Mouse (Mus musculus): ENCODE results near the gene Slf1. TPM values are rescaled to one million over a fixed set of nuclear protein-coding genes. Genes with fewer than 3 reads are reported as not detected.

Slf1 gene
- 27.9 and 31.8 TPM in 2 replicates for polyA plus RNA-seq (2014; fragmentation: Nextera tagmentation; extraction: Ambion mirVana)

- H3K9ac ChIP-seq (ENCODE audit: low read depth, low read length) = peak within 1 kb of the TSS; percentile 90
- H3K4me3 ChIP-seq (ENCODE audit: low read depth, low read length) = peak within 1 kb of the TSS; percentile 97
- H3K36me3 ChIP-seq (ENCODE audit: control insufficient read depth, insufficient read depth, low read length) = no peaks in the 10 kb centered on the region
- H3K27ac ChIP-seq (ENCODE audit: low read depth, low read length) = peak within 1 kb of the TSS; percentile 91
- no peaks in the 10 kb centered on the region for H3K27me3 ChIP-seq (ENCODE audit: control insufficient read depth, insufficient read depth, low read length)
- H3K4me1 ChIP-seq (ENCODE audit: control insufficient read depth, insufficient read depth, low read length) = no peaks in the 10 kb centered on the region
- peak within 1 kb of the TSS; percentile 71 for H3K4me2 ChIP-seq
- under 1% methylated on average over 65 of the region's 65 CpGs for WGBS (ENCODE audit: insufficient replicate concordance)
- ATAC-seq (replicated peaks; ENCODE audit: insufficient number of reproducible peaks, low FRiP score, low TSS enrichment) = peak; percentile 92
- no peaks in the 10 kb centered on the region for H3K9me3 ChIP-seq (replicated peaks; ENCODE audit: control insufficient read depth, low read length)
These were observed at the start of gene Slf1, which contains the start of gene 2210408I21Rik for GRCm38 (mm10) chr13:77134931-77135620. Gene Slf1, minus strand, starts transcription at chr13:77135473. Gene 2210408I21Rik, plus strand, starts transcription at chr13:77135540.

DNA sequence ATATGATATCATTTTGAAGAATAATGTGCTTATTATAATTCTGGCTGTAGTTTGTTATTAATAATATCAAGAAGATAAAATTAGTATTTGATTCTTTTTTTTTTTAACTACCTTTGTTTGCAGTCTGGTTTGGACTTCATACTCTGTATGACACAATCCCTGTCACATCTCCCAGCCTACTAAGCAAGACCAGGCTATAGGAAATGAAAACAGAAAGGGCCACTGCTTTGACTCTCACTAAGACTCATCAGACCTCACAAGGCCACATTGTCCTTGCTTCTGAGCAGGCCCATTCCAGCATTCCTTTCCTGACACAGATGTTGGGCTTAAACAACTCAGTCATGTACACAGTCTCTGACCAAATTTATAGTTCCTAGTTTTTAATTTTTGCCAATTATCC is 42.7 kb upstream of the Slf1 start:
- ATAC-seq (replicated peaks; ENCODE audit: insufficient number of reproducible peaks, low FRiP score, low TSS enrichment) = no peak
- no peak overlapping the region for H3K4me3 ChIP-seq (ENCODE audit: low read depth, low read length)
- H3K27me3 ChIP-seq (ENCODE audit: control insufficient read depth, insufficient read depth, low read length) = no peaks in the 10 kb centered on the region
- H3K27ac ChIP-seq (ENCODE audit: low read depth, low read length) = no peak overlapping the region
- H3K4me2 ChIP-seq = no peak overlapping the region
- no peaks in the 10 kb centered on the region for H3K36me3 ChIP-seq (ENCODE audit: control insufficient read depth, insufficient read depth, low read length)
- H3K9ac ChIP-seq (ENCODE audit: low read depth, low read length) = no peak overlapping the region
- H3K9me3 ChIP-seq (replicated peaks; ENCODE audit: control insufficient read depth, low read length) = no peaks in the 10 kb centered on the region
- H3K4me1 ChIP-seq (ENCODE audit: control insufficient read depth, insufficient read depth, low read length) = no peaks in the 10 kb centered on the region

- H3K27me3 ChIP-seq (ENCODE audit: control insufficient read depth, insufficient read depth, low read length) = no peaks in the 10 kb centered on the region
- H3K9me3 ChIP-seq (replicated peaks; ENCODE audit: control insufficient read depth, low read length) = no peaks in the 10 kb centered on the region
- H3K4me3 ChIP-seq (ENCODE audit: low read depth, low read length) = no peak overlapping the region
- no peak overlapping the region for H3K27ac ChIP-seq (ENCODE audit: low read depth, low read length)
- no peaks in the 10 kb centered on the region for H3K36me3 ChIP-seq (ENCODE audit: control insufficient read depth, insufficient read depth, low read length)
- no peak overlapping the region for H3K4me2 ChIP-seq
- no peak overlapping the region for H3K9ac ChIP-seq (ENCODE audit: low read depth, low read length)
- ATAC-seq (replicated peaks; ENCODE audit: insufficient number of reproducible peaks, low FRiP score, low TSS enrichment) = no peak
- no peaks in the 10 kb centered on the region for H3K4me1 ChIP-seq (ENCODE audit: control insufficient read depth, insufficient read depth, low read length)
- WGBS (ENCODE audit: insufficient replicate concordance) = 85% methylated on average over 2 of the region's 2 CpGs
These were observed 5.6 kb upstream of the Slf1 start for GRCm38 (mm10) chr13:77140890-77141289.

GRCm38 (mm10) chr13:77135621-77135981 is 328 bp upstream of the Slf1 start:
- H3K36me3 ChIP-seq (ENCODE audit: control insufficient read depth, insufficient read depth, low read length) = no peaks in the 10 kb centered on the region
- H3K4me3 ChIP-seq (ENCODE audit: low read depth, low read length) = peak overlapping the region; percentile 97
- ATAC-seq (replicated peaks; ENCODE audit: insufficient number of reproducible peaks, low FRiP score, low TSS enrichment) = peak; percentile 55
- H3K4me1 ChIP-seq (ENCODE audit: control insufficient read depth, insufficient read depth, low read length) = no peaks in the 10 kb centered on the region
- no peaks in the 10 kb centered on the region for H3K27me3 ChIP-seq (ENCODE audit: control insufficient read depth, insufficient read depth, low read length)
- H3K9ac ChIP-seq (ENCODE audit: low read depth, low read length) = peak overlapping the region; percentile 90
- no peak overlapping the region for H3K27ac ChIP-seq (ENCODE audit: low read depth, low read length)
- H3K9me3 ChIP-seq (replicated peaks; ENCODE audit: control insufficient read depth, low read length) = no peaks in the 10 kb centered on the region
- H3K4me2 ChIP-seq = peak overlapping the region; percentile 71
- WGBS (ENCODE audit: insufficient replicate concordance) = under 1% methylated on average over 11 of the region's 11 CpGs

DNA sequence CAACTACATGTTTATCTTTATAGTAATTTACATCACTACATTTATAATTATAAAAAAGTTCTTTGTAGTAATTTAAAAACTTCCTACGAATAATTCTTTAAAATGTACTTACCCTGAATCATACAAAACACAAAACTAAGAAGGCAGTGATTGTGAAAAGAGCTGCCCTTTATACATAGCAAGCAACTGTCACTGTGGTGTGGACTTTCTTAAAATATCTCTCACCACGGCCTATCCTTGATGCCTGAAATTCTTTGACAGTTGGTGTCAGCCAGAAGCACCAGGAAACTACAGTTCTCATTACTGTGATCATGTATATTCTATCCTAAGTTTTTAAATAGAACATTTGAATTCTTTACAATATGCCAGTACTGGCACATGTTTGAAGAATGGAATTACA is 4.1 kb downstream of the Slf1 start:
- no peaks in the 10 kb centered on the region for H3K9me3 ChIP-seq (replicated peaks; ENCODE audit: control insufficient read depth, low read length)
- no peak overlapping the region for H3K27ac ChIP-seq (ENCODE audit: low read depth, low read length)
- no peaks in the 10 kb centered on the region for H3K36me3 ChIP-seq (ENCODE audit: control insufficient read depth, insufficient read depth, low read length)
- ATAC-seq (replicated peaks; ENCODE audit: insufficient number of reproducible peaks, low FRiP score, low TSS enrichment) = no peak
- H3K27me3 ChIP-seq (ENCODE audit: control insufficient read depth, insufficient read depth, low read length) = no peaks in the 10 kb centered on the region
- H3K4me1 ChIP-seq (ENCODE audit: control insufficient read depth, insufficient read depth, low read length) = no peaks in the 10 kb centered on the region
- H3K4me2 ChIP-seq = no peak overlapping the region
- no peak overlapping the region for H3K4me3 ChIP-seq (ENCODE audit: low read depth, low read length)
- no peak overlapping the region for H3K9ac ChIP-seq (ENCODE audit: low read depth, low read length)
- 60% methylated on average over 2 of the region's 2 CpGs for WGBS (ENCODE audit: insufficient replicate concordance)

DNA sequence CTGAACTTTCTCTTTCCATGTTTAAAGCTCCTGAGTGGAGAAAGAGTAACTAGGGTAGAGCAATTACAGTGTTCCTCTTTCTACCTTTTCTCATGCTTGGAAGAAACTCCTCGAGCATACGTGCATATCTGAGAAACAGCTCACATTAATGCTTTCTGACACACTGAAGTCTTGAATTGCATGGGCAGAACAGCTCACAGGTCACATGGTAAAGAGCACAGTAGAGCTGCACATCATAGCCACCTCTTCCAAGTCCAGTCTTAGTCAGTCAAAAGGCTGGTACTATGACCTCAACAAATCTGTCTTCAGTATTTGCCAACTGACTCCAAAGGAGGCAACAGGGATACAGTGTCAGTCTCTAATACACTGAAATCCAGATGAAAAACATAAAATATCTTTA is 7.0 kb downstream of the Slf1 start:
- H3K27ac ChIP-seq (ENCODE audit: low read depth, low read length) = no peak overlapping the region
- no peak overlapping the region for H3K4me2 ChIP-seq
- H3K27me3 ChIP-seq (ENCODE audit: control insufficient read depth, insufficient read depth, low read length) = no peaks in the 10 kb centered on the region
- H3K9me3 ChIP-seq (replicated peaks; ENCODE audit: control insufficient read depth, low read length) = no peaks in the 10 kb centered on the region
- ATAC-seq (replicated peaks; ENCODE audit: insufficient number of reproducible peaks, low FRiP score, low TSS enrichment) = no peak
- no peak overlapping the region for H3K4me3 ChIP-seq (ENCODE audit: low read depth, low read length)
- no peak overlapping the region for H3K9ac ChIP-seq (ENCODE audit: low read depth, low read length)
- 88% methylated on average over 2 of the region's 2 CpGs for WGBS (ENCODE audit: insufficient replicate concordance)
- no peaks in the 10 kb centered on the region for H3K36me3 ChIP-seq (ENCODE audit: control insufficient read depth, insufficient read depth, low read length)
- H3K4me1 ChIP-seq (ENCODE audit: control insufficient read depth, insufficient read depth, low read length) = no peaks in the 10 kb centered on the region

DNA sequence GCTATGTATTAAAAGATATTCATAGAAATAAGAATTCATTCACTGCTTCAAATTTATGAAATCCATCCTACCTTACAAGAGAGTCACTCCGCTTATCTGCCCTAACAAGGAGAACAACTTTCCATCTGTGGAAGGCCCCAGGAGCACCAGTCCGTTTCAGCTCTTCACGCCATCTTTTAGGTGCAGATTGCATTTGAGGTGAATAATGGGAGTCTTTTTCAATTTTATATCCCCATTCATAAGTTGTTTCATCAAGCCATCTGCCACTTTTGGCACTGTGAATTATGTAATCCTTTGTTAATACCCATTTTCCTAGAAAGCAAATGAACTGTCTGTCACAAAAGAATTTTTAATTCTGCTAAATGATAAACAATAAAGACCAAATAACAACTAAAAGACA is 10.1 kb downstream of the Slf1 start:
- H3K4me3 ChIP-seq (ENCODE audit: low read depth, low read length) = no peak overlapping the region
- 85% methylated on average over 3 of the region's 3 CpGs for WGBS (ENCODE audit: insufficient replicate concordance)
- H3K9me3 ChIP-seq (replicated peaks; ENCODE audit: control insufficient read depth, low read length) = no peaks in the 10 kb centered on the region
- no peaks in the 10 kb centered on the region for H3K27me3 ChIP-seq (ENCODE audit: control insufficient read depth, insufficient read depth, low read length)
- ATAC-seq (replicated peaks; ENCODE audit: insufficient number of reproducible peaks, low FRiP score, low TSS enrichment) = no peak
- H3K4me1 ChIP-seq (ENCODE audit: control insufficient read depth, insufficient read depth, low read length) = no peaks in the 10 kb centered on the region
- no peak overlapping the region for H3K4me2 ChIP-seq
- no peak overlapping the region for H3K27ac ChIP-seq (ENCODE audit: low read depth, low read length)
- no peaks in the 10 kb centered on the region for H3K36me3 ChIP-seq (ENCODE audit: control insufficient read depth, insufficient read depth, low read length)
- H3K9ac ChIP-seq (ENCODE audit: low read depth, low read length) = no peak overlapping the region

GRCm38 (mm10) chr13:77118695-77119094 is 16.6 kb downstream of the Slf1 start:
- Histone ChIP-seq H3K9ac (ENCODE audit: low read depth, low read length) (no peak overlapping the region), H3K4me2 (no peak overlapping the region), H3K36me3 (ENCODE audit: control insufficient read depth, insufficient read depth, low read length) (no peaks in the 10 kb centered on the region), H3K4me3 (ENCODE audit: low read depth, low read length) (no peak overlapping the region), H3K4me1 (ENCODE audit: control insufficient read depth, insufficient read depth, low read length) (no peaks in the 10 kb centered on the region), H3K9me3 (replicated peaks; ENCODE audit: control insufficient read depth, low read length) (no peaks in the 10 kb centered on the region), H3K27me3 (ENCODE audit: control insufficient read depth, insufficient read depth, low read length) (no peaks in the 10 kb centered on the region), H3K27ac (ENCODE audit: low read depth, low read length) (no peak overlapping the region)
- ATAC-seq (replicated peaks; ENCODE audit: insufficient number of reproducible peaks, low FRiP score, low TSS enrichment) = no peak
- WGBS (ENCODE audit: insufficient replicate concordance) = 86% methylated on average over 4 of the region's 4 CpGs

GRCm38 (mm10) chr13:77107734-77108133 is 27.5 kb downstream of the Slf1 start:
- no peaks in the 10 kb centered on the region for H3K4me1 ChIP-seq (ENCODE audit: control insufficient read depth, insufficient read depth, low read length)
- no peak overlapping the region for H3K9ac ChIP-seq (ENCODE audit: low read depth, low read length)
- no peak overlapping the region for H3K4me2 ChIP-seq
- H3K9me3 ChIP-seq (replicated peaks; ENCODE audit: control insufficient read depth, low read length) = no peaks in the 10 kb centered on the region
- no peaks in the 10 kb centered on the region for H3K27me3 ChIP-seq (ENCODE audit: control insufficient read depth, insufficient read depth, low read length)
- no peak overlapping the region for H3K27ac ChIP-seq (ENCODE audit: low read depth, low read length)
- peaks cover 3% of the 10 kb centered on the region; the same call in 1 of the 2 replicates for H3K36me3 ChIP-seq (ENCODE audit: control insufficient read depth, insufficient read depth, low read length)
- no peak overlapping the region for H3K4me3 ChIP-seq (ENCODE audit: low read depth, low read length)
- no peak for ATAC-seq (replicated peaks; ENCODE audit: insufficient number of reproducible peaks, low FRiP score, low TSS enrichment)
